In the genomic region with DNA sequence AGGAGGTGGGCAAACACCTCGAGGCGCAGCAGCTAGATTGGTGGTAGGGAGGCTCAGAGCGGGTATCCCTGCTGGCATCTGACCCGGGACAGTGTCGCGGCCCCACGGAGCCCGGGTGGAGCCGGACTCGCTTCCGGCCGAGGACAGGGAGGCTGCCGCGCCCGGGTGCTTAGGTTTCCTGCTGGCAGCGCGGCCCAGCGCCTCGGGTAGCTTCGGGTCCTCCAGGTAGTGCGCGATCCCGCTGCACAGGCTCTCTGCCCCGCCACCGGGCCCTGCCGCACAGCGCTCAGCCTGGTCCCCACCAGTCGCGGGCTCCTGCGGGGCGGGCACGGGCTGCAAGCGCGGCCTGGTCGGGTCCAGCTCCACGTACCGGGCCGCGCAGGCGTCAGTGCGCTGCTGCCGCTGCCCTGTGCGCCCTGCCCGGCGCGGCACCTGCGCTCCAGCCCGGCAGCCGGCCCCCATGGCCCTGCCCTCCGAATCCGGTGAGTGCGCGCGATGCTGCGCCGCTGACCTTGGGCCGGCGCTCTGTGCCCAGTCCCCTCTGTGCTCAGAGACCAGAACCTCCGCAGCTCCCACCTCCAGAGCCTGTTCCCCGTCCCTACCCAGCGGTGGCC, we compare ENCODE assay signal across 8 mouse cellular contexts. TPM values are rescaled to one million over a fixed set of nuclear protein-coding genes. Genes with fewer than 3 reads are reported as not detected.
A peak's percentile ranks its signal among the peaks of the same experiment; 100 is the strongest.
DNase-seq lines count a peak whose midpoint lies in the region; ATAC-seq and TF ChIP-seq lines count a peak whose summit lies in the region.

No protein-coding gene starts in this region.

- no peaks in the 10 kb centered on the region for H3K9me3 ChIP-seq in forebrain, embryonic 10.5 days
- H3K9me3 ChIP-seq in lung, embryonic 16.5 days (ENCODE audit: control insufficient read depth, low read length): no peaks in the 10 kb centered on the region

- TF ChIP-seq CTCF in olfactory bulb, adult 2 months (IDR thresholded peaks at IDR 0.05; ENCODE audit: insufficient read depth, low read depth, low read length): no peak

- peaks cover 51% of the 10 kb centered on the region for H3K27me3 ChIP-seq in forebrain, embryonic 10.5 days (ENCODE audit: poor library complexity, severe bottlenecking)
- H3K27me3 ChIP-seq in lung, embryonic 16.5 days (ENCODE audit: control insufficient read depth, insufficient read depth, low read depth, low read length): no peaks in the 10 kb centered on the region; the same call in 1 of the 2 replicates

- TF ChIP-seq POLR2A in olfactory bulb, adult 2 months (IDR thresholded peaks at IDR 0.05; ENCODE audit: insufficient read depth, low read depth, low read length): peak; percentile 56; the same call in 1 of the 2 replicates

- H3K4me1 ChIP-seq in forebrain, embryonic 10.5 days: peaks cover 20% of the 10 kb centered on the region
- H3K4me1 ChIP-seq in lung, embryonic 16.5 days (replicated peaks; ENCODE audit: control insufficient read depth, insufficient read depth, low read length): peaks cover 8% of the 10 kb centered on the region
- H3K4me1 ChIP-seq in olfactory bulb, adult 2 months (ENCODE audit: control insufficient read depth, insufficient read depth, low read length): peaks cover 25% of the 10 kb centered on the region

- peak; percentile 71 for ATAC-seq in lung, embryonic 16.5 days (ENCODE audit: low read depth)

- under 1% methylated on average over 61 of the region's 61 CpGs for WGBS in forebrain, embryonic 10.5 days
- WGBS in lung, embryonic 16.5 days: 1% methylated on average over 61 of the region's 61 CpGs
- WGBS in olfactory bulb, adult 2 months: 1% methylated on average over 61 of the region's 61 CpGs

- peak overlapping the region; percentile 73 for H3K9ac ChIP-seq in lung, embryonic 16.5 days (ENCODE audit: low read length)

- intact Hi-C loops in heart, postnatal 14 days (cut with DNase I): no loop called here

- peak overlapping the region; percentile 66 for H3K4me3 ChIP-seq in forebrain, embryonic 10.5 days
- peak overlapping the region; percentile 58 for H3K4me3 ChIP-seq in lung, embryonic 16.5 days (ENCODE audit: low read length)
- H3K4me3 ChIP-seq in olfactory bulb, adult 2 months (ENCODE audit: insufficient read depth, low read depth, low read length): peak overlapping the region; percentile 65

- H3K4me2 ChIP-seq in lung, embryonic 16.5 days (ENCODE audit: low read depth, low read length): peak overlapping the region; percentile 98

- peak overlapping the region; percentile 75 for H3K27ac ChIP-seq in forebrain, embryonic 10.5 days
- no peak overlapping the region for H3K27ac ChIP-seq in lung, embryonic 16.5 days (ENCODE audit: low read length)
- H3K27ac ChIP-seq in olfactory bulb, adult 2 months (ENCODE audit: insufficient read depth, low read depth, low read length): peak overlapping the region; percentile 81

- peak; percentile 58 for DNase-seq in CD4-positive helper T cell, adult 2 months (ENCODE audit: low read depth, low spot score)
- DNase-seq in brain, adult 2 months (ENCODE audit: low read depth, low spot score): peak; percentile 77
- DNase-seq in forebrain, embryonic 10.5 days (ENCODE audit: extremely low spot score, low spot score): peak; percentile 46
- peak; percentile 60 to 66 for DNase-seq in heart, postnatal 14 days
- DNase-seq in kidney, postnatal 25 days: peak; percentile 59 to 74
- peak; percentile 62 for DNase-seq in thymus, postnatal 25 days

- no peaks in the 10 kb centered on the region for H3K36me3 ChIP-seq in forebrain, embryonic 10.5 days (replicated peaks)
- no peaks in the 10 kb centered on the region for H3K36me3 ChIP-seq in lung, embryonic 16.5 days (ENCODE audit: control insufficient read depth, insufficient read depth, low read length)

RNA-seq across cellular contexts. Expression of a gene that starts 0.6 kb away (rescaled TPM):
- 1.2 and 1.5 TPM in 2 replicates for polyA plus RNA-seq in forebrain, embryonic 10.5 days (2016; fragmentation: Nextera tagmentation; extraction: Ambion mirVana)
- total RNA-seq in heart, postnatal 14 days (2021): 10 to 100 TPM; 41.2 to 41.7 TPM
- 2.7 and 3.0 TPM in 2 replicates for polyA plus RNA-seq in lung, embryonic 16.5 days (2015; fragmentation: Nextera tagmentation; extraction: Ambion mirVana)
- not detected in 2 replicates for polyA plus RNA-seq in olfactory bulb, adult 2 months (2012; ENCODE audit: insufficient read depth, insufficient read length, low replicate concordance, missing spikeins)
